Mouse (Mus musculus): ENCODE results near the gene Gdf7.

Gene Gdf7

DNA sequence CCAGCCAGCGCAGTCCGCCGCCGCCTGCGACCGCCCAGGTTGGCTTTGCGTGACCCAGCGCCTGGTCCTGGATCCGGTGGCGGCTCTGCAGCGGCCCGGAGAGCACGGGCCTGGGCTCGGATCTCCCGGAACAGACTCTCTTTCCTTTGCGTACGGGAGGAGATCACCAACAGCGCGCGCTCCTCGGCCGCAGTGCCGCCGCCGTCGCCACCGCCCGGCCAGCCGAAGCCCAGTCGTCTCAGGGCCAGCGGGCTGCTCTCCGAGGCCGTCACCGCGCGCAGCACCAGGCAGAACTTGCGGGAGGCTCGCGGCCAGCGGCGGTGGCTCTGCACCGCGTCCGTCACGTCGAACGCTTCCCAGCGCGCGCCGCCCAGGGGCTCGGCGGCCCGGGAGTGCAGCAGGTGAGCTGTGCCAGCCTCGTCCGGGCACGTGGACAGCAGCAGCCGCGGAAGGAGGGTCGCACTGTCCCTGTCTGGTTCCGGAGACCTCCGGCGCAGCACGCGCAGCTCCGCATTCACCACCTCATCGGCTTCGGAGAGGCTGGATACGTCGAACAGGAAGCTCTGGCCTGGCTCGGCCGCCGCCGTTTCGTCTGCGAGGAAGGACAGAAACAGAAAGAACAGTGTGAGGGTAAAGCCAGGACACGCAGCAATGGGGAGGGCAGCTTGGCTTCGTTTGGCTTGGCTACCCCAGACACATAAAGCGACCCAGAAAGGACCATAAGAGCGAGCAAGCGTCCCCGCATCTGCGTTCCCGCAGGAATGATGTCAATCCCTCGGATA, 3.2 kb downstream of the Gdf7 start:
- in situ Hi-C loops (cut with MboI, MseI), result no loop called here

DNA sequence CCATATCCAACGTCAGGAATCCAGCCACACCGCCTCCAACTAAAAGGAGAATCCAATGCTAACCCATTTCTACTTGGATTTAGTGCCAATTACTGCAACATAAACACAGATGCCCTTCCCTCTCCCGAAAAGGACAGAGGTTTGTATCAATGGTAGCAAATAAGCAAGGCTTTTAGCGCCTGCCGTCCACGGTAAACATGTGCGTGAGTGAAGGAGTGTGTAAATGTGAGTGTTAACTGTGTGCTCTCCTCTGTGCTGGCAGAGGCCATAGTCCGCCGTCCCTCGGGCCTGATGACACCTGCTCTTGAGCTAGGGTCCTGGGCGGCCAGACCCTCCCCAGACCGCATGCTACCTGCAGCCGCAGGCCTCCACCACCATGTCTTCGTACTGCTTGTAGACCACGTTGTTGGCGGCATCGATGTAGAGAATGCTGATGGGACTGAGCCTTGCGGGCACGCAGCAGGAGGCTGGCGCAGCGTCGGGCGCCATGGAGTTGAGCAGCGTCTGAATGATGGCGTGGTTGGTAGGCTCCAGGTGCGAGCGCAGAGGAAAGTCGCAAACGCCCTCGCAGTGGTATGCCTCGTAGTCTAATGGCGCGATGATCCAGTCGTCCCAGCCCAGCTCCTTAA, 4.1 kb downstream of the Gdf7 start:
- in situ Hi-C loops (cut with MboI, MseI), result no loop called here

DNA sequence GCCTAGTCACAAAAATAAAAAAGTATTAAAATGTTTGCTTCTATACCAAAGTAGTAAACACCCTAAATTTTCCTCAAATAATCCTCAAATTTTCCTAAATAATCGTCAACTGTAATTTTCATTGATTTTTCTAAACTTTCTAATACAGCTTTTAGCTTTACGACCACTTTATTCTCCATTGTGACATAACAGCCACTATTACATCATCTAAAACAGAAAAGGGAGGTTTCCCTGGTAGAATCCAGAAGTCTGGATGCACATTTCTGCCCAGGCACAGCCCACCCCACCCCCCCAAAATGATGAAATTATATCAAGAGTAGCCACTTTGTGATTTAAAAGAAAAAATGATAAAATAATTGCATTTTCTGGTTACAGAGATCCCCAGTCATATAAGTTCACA, 5.6 kb downstream of the Gdf7 start:
- in situ Hi-C loops (cut with MboI, MseI), result no loop called here

DNA sequence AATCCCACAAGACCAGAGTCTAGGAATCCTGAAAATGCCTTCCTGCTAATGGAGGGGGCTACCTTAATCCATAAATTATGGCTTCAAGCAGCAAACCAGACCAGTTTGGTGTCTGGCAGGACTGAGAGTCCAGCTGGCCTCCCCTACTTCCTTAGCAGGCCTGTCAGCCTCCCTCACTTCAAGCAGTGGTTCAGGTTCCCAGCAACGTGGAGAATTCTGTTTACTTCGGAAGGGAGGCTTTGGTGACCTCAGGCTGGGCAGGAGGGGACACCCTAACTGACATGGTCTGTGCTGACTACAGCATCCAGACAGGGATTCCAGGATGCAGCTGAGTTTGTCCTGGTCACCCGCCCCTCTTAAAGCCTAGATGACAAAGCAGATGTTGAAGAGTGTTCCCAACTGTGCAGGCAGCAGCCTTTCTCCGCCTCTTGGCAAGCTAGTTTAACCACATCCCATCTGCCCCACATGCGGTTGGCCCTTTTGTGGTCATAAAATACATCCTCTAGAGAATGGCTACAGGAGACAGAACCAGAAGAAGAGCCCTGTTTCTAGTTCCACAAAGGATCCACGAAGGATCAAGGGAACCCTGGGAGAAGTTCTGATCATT, 6.3 kb downstream of the Gdf7 start:
- in situ Hi-C loops (cut with MboI, MseI), result no loop called here

DNA sequence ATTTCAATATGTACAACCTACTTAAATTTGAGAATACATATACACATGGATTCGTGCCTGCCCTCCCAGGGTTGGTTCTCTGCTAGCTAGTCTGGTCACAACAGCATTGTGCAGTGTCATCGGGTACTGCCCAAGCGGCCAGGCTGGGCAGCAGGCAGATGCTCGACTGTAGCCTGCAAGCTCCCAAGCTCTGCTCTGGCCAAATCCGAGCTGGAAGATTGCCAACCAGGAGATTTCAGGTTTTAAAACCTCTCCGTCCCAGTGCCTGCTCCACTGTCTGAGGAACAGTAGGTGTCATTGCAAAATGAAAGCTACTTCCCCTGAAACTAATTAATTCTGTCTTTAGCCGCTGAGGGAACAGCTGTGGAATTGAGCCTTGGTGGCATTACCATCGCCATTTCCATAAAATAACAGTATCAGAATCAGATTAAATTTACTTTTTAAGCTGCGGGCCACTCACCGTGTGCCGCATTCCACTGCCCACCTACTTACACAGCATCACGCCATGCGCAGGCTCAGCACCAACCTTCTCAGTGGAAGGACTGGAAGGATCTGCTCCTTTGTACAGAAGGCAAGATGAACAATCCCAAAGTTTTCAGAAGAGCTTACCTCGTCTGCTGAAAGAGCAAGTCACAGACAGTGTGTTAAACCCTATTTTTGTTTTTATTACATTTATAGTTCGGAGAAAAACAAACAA, 10.4 kb downstream of the Gdf7 start:
- in situ Hi-C loops (cut with MboI, MseI), result no loop called here

DNA sequence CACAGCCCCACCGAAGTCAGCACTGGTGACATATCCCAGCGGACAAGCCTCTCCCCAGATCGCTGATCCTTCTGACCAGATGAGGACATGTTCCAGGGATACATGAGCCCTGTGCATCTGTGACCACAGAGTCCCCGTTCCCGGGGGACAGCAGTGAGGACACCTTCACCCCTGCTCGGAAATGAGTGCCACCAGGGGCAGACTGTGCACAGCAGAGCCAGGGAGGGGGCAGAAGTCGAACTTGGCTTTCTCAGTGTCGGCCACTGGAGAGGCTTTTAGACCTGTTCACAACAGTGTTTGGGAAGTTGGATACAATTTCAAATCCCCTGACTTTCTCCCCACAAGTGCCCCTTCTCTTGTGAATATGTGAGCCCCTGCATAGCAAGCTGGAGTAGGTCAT, 12.3 kb downstream of the Gdf7 start:
- in situ Hi-C loops (cut with MboI, MseI), result no loop called here

DNA sequence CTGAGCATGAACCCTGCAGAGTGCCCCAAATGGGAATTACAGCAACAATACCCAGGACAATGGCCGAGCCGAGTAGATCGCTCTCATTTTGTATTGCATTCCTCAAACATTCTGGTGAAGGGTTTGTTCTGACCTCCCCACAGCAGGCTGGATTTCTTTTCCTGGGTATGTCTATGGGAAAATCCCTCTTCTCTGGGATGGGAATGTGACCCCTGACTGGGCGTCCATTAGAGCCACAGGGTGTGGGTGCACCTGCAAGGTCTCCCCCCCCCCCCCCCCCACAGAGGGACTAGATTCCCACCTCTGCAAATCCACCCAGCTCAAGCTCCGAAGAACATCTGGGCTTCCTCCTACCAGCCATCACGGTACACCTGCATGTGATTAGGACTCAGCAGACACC, 12.7 kb downstream of the Gdf7 start:
- in situ Hi-C loops (cut with MboI, MseI), result no loop called here

DNA sequence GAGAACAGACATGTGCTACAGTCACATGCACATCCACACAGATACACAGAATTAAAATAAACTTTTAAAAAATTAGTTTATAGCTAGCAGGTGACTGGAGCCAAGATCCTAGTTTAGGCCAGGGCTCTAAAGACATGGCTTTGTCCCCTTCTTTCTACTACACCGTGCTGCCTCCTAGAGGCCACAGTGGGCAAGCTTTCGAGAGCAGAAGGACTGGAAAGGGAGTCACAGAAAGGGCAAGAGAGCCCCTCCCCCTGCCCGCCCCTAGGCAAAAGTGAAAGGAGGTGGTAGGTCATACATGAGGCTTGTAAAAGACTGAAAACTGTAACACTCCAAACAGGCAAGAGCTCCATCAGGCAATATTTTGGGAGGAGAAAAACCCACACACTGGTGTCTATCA, 13.8 kb downstream of the Gdf7 start:
- in situ Hi-C loops (cut with MboI, MseI), result no loop called here

DNA sequence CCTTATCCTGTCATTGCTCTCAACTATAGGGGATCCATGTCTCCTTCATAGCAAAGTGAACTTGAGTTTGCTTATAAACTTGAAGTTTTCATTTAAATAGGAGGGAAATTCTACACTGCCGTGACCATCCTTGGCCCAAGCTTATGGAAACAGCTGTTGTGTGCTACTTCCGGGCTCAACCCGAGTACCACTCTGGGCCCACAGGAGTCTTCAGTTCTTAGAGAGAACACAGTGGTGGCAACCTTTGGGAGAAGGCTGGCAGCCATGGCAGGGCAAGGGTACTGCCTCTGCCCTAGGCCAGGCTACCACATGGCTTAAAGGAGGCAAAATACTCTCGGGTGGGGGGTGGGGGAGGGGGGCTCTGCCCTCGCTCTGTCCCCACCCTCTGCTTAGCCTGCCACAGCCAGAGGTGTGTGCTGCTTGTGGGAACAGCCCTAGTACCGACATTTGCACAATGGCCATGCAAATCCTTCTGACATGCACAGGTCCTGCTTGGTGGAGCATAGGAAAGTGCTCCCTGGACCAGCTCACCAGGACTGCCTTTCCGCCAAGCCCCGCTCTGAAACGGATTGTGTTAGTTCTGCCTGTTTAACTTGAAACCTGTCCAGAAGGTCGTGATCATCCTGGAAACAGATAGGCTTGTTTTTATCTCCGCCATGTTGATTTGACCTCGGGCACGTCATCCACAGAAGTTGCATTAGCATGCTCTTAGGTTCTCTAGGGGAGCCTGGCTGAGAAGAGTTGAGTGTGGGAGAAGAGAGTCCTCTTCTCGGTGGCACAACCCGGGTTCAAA, 20.3 kb downstream of the Gdf7 start:
- in situ Hi-C loops (cut with MboI, MseI), result no loop called here

DNA sequence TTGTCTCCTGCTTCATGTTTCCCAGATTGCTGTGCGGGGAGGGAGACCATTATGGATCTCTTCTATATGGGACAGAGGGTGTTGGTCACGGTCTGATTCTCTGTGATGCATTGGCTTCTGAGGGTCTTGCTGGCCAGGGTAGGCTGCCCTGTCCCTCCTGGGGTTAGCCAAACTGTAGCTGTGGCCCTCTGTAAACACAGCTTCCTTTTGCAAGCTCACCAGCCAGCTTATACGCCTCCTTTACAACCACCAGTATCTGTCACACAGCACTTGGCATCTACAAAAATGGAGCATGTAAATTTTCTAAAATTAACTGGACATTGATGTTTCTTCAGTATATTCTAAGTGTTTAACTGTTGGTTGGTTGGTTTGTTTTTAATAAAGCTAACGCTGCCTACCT, 26.3 kb downstream of the Gdf7 start:
- in situ Hi-C loops (cut with MboI, MseI), result no loop called here

DNA sequence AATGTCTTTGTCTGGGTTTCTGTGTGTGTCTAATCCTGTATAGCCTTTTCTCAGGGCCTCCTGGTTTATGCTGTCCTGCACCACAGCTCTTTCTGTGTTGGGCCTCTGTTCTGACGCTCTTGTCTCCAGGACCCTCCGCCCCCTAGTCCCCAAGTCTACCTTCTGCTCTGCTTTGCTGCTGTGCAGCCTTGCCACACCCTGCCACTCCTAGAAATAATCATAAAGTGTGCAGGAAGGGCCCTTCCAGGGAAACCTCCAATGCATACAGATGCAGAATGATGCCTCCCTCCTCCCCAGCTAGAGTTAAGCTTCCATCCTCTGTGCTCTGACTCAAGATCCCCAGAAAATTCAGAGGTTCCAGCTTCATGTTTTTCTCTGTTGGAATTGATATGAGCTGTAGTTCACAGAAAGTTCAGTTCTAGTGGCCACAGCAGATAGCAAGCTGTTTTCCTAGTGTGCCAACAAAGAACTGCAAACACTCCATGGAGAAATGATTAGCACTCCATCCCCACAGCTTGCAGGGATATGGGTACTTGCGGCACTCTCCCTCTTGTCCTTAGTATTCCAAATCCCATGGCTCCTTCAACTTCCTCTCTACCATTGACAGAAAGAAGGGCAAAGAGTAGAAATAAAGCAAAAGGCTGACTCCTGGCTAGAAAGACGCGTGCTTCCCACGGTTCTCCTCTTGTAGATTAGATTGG, 28.1 kb downstream of the Gdf7 start:
- in situ Hi-C loops (cut with MboI, MseI), result no loop called here

DNA sequence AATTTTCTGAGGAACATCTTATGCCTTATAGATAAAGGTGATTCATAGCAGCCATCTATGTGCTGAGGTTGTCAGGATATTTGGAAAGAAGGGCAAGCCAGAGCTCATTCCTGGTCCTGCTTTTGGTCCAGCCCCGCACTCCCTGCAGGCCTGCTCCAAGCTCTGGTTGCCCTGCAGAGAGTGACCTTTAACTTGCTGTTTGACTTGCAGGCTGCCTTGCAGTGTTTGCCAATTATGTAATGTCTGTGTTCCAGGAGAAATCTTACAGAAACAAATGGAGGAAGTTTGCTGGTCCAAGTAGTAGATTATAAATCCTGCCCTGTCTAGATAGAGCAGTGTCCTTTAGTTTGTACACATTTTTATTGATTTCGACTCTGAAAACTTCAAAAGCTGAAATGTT, 30.3 kb downstream of the Gdf7 start:
- in situ Hi-C loops (cut with MboI, MseI), result no loop called here

DNA sequence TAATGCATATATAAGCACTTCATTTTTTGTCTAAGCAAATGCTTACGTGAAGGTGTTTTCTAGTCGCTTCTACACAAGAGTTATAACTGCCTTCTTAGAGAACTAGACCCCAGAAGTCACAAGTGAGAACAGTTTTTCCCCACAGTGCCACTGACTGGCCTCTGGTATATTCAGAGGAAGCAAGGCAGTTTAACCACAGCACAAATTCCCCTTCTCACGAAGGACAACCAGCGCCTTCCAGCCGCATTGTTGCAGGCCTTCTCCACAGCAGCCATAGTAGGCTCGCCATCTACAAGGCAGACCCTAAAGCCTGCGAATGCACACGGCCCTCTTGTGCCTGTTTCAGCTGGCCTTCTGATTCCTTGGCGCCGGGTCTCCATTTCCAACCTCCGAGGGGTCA, 32.1 kb downstream of the Gdf7 start:
- in situ Hi-C loops (cut with MboI, MseI), result no loop called here

DNA sequence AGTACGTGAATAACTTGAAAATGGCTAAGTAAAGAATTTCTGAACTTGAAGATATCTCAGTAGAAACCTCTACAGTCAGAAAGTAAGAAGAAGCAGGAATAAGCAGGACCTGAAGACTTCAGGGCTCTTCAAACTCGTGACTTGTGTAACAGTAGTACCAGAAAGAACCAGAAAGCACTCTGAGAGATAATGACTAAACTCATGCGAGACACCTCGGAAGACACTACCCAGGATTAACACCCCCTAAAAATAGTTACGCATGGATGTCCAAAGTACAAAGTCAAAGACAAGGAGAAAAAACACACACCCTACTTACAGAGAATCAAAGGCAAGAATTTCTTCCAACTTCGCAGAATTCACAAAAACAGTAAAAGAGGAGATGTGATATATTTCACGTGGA, 35.4 kb downstream of the Gdf7 start:
- in situ Hi-C loops (cut with MboI, MseI), result no loop called here

DNA sequence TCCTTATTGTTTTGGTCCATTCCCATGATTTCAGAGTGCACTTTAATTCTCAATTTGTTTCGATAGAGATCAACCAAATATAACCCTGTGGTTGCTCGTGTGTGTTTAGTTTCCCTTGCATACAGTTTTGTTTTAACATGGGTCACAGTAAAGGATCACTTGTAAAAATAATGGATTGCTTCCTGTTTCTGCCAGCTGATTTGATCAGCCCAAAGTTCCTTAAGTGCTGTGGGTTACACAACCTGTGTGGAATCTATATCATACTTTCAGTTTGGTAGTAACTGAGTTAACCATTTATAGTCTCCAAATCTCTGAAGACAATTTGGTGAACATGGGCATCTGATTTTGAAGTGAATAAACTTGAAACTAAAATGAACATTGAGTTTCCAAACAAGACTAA, 41.5 kb downstream of the Gdf7 start:
- in situ Hi-C loops (cut with MboI, MseI), result no loop called here
